Mouse (Mus musculus): Measurements from ENCODE around the gene Gm17949. TPM values are rescaled to one million over a fixed set of nuclear protein-coding genes. Genes with fewer than 3 reads are reported as not detected.

Gene Gm17949
- polyA plus RNA-seq, 1 experiment from 2014 or later = 0.38 TPM

GRCm38 (mm10) chr17:57031661-57032420 is 20.6 kb downstream of the Gm17949 start:
- H3K27ac ChIP-seq = peak overlapping the region; percentile 76
- H3K9ac ChIP-seq (ENCODE audit: low read depth, low read length) = peak overlapping the region; percentile 49; the same call in 1 of the 2 replicates
- H3K36me3 ChIP-seq (ENCODE audit: insufficient read depth, low read length) = peaks cover 14% of the 10 kb centered on the region; the same call in 1 of the 2 replicates
- H3K4me1 ChIP-seq (replicated peaks; ENCODE audit: insufficient read depth, low read length) = peaks cover 13% of the 10 kb centered on the region; the same call in 1 of the 2 replicates
- DNase-seq (ENCODE audit: low spot score) (peak; percentile 100), ATAC-seq (replicated peaks; ENCODE audit: low FRiP score, low read depth) (peak; percentile 98)
- under 1% methylated on average over 38 of the region's 38 CpGs for WGBS
- H3K4me2 ChIP-seq (ENCODE audit: low read length) = peak overlapping the region; percentile 46
- no peaks in the 10 kb centered on the region for H3K27me3 ChIP-seq (ENCODE audit: insufficient read depth, low read length)
- H3K9me3 ChIP-seq (replicated peaks; ENCODE audit: low read length) = no peaks in the 10 kb centered on the region
- H3K4me3 ChIP-seq (replicated peaks; ENCODE audit: low read depth, low read length) = peak overlapping the region; percentile 22
- peak; percentile 16; the same call in 1 of the 2 replicates for TF ChIP-seq CTCF (IDR thresholded peaks at IDR 0.05; ENCODE audit: low read depth)

GRCm38 (mm10) chr17:57032854-57033253 is 21.6 kb downstream of the Gm17949 start:
- Histone ChIP-seq H3K27ac (no peak overlapping the region; the same call in 1 of the 2 replicates), H3K4me1 (replicated peaks; ENCODE audit: insufficient read depth, low read length) (peaks cover 13% of the 10 kb centered on the region; the same call in 1 of the 2 replicates), H3K27me3 (ENCODE audit: insufficient read depth, low read length) (no peaks in the 10 kb centered on the region), H3K4me2 (ENCODE audit: low read length) (no peak overlapping the region), H3K4me3 (replicated peaks; ENCODE audit: low read depth, low read length) (no peak overlapping the region), H3K36me3 (ENCODE audit: insufficient read depth, low read length) (peaks cover 3% of the 10 kb centered on the region; the same call in 1 of the 2 replicates), H3K9me3 (replicated peaks; ENCODE audit: low read length) (no peaks in the 10 kb centered on the region), H3K9ac (ENCODE audit: low read depth, low read length) (no peak overlapping the region)
- ATAC-seq (replicated peaks; ENCODE audit: low FRiP score, low read depth) (no peak), DNase-seq (ENCODE audit: low spot score) (no peak)
- TF ChIP-seq CTCF (IDR thresholded peaks at IDR 0.05; ENCODE audit: low read depth) = no peak
- WGBS = 84% methylated on average over 4 of the region's 4 CpGs

DNA sequence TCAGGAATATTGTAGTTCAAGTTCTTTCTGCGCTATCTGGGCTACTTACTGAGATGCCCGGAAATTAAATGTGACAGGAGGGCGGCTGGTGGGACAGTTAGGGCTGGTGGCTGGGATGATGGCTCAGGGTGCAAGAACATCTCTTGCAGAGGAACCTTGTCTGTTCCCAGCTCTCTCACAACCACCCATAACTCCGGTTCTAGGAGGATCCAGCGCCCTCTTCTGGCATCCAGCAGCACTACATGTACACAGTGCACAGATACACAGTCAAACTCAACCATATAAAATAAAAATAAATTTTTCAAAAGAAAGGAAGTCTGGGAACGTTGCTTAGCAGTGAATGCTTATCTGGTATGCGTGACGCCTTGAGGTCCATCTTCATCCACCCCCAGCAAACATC is 27.7 kb downstream of the Gm17949 start:
- no peak overlapping the region for H3K4me2 ChIP-seq (ENCODE audit: low read length)

GRCm38 (mm10) chr17:57041554-57041953 is 30.3 kb downstream of the Gm17949 start, which contains the start of gene Slc25a41:
TSS of gene Slc25a41 (minus strand) at chr17:57041654.
- no peaks in the 10 kb centered on the region for H3K36me3 ChIP-seq (ENCODE audit: insufficient read depth, low read length)
- no peak for DNase-seq (ENCODE audit: low spot score)
- no peaks in the 10 kb centered on the region for H3K9me3 ChIP-seq (replicated peaks; ENCODE audit: low read length)
- no peak within 1 kb of the TSS for H3K9ac ChIP-seq (ENCODE audit: low read depth, low read length)
- WGBS = 82% methylated on average over 8 of the region's 8 CpGs
- H3K4me2 ChIP-seq (ENCODE audit: low read length) = no peak within 1 kb of the TSS
- no peak within 1 kb of the TSS for H3K27ac ChIP-seq
- no peaks in the 10 kb centered on the region for H3K27me3 ChIP-seq (ENCODE audit: insufficient read depth, low read length)
- no peaks in the 10 kb centered on the region for H3K4me1 ChIP-seq (replicated peaks; ENCODE audit: insufficient read depth, low read length)
- no peak for ATAC-seq (replicated peaks; ENCODE audit: low FRiP score, low read depth)
- TF ChIP-seq CTCF (IDR thresholded peaks at IDR 0.05; ENCODE audit: low read depth) = no peak
- H3K4me3 ChIP-seq (replicated peaks; ENCODE audit: low read depth, low read length) = no peak within 1 kb of the TSS

More for the DNA sequence above, 27.7 kb downstream of the Gm17949 start:
- Histone ChIP-seq H3K27ac (no peak overlapping the region), H3K9ac (ENCODE audit: low read depth, low read length) (no peak overlapping the region), H3K27me3 (ENCODE audit: insufficient read depth, low read length) (no peaks in the 10 kb centered on the region), H3K36me3 (ENCODE audit: insufficient read depth, low read length) (no peaks in the 10 kb centered on the region), H3K4me1 (replicated peaks; ENCODE audit: insufficient read depth, low read length) (no peaks in the 10 kb centered on the region), H3K9me3 (replicated peaks; ENCODE audit: low read length) (no peaks in the 10 kb centered on the region), H3K4me3 (replicated peaks; ENCODE audit: low read depth, low read length) (no peak overlapping the region)
- ATAC-seq (replicated peaks; ENCODE audit: low FRiP score, low read depth) = no peak
- no peak for DNase-seq (ENCODE audit: low spot score)
- peak; percentile 43; the same call in 1 of the 2 replicates for TF ChIP-seq CTCF (IDR thresholded peaks at IDR 0.05; ENCODE audit: low read depth)
- 51% methylated on average over 8 of the region's 8 CpGs for WGBS

- TF ChIP-seq CTCF (IDR thresholded peaks at IDR 0.05; ENCODE audit: low read depth) = no peak
- Histone ChIP-seq H3K4me1 (replicated peaks; ENCODE audit: insufficient read depth, low read length) (no peaks in the 10 kb centered on the region), H3K9ac (ENCODE audit: low read depth, low read length) (no peak overlapping the region), H3K4me2 (ENCODE audit: low read length) (no peak overlapping the region), H3K4me3 (replicated peaks; ENCODE audit: low read depth, low read length) (no peak overlapping the region), H3K27ac (no peak overlapping the region), H3K27me3 (ENCODE audit: insufficient read depth, low read length) (no peaks in the 10 kb centered on the region), H3K9me3 (replicated peaks; ENCODE audit: low read length) (no peaks in the 10 kb centered on the region), H3K36me3 (ENCODE audit: insufficient read depth, low read length) (peaks cover 5% of the 10 kb centered on the region)
- peak; percentile 25 for ATAC-seq (replicated peaks; ENCODE audit: low FRiP score, low read depth)
- DNase-seq (ENCODE audit: low spot score) = no peak
- WGBS = 51% methylated on average over 5 of the region's 5 CpGs
Observed at GRCm38 (mm10) chr17:57047406-57047805, 36.1 kb downstream of the Gm17949 start.

GRCm38 (mm10) chr17:57048816-57049215 is 37.5 kb downstream of the Gm17949 start:
- no peak for TF ChIP-seq CTCF (IDR thresholded peaks at IDR 0.05; ENCODE audit: low read depth)
- ATAC-seq (replicated peaks; ENCODE audit: low FRiP score, low read depth) = no peak
- Histone ChIP-seq H3K27me3 (ENCODE audit: insufficient read depth, low read length) (no peaks in the 10 kb centered on the region), H3K27ac (no peak overlapping the region), H3K4me2 (ENCODE audit: low read length) (no peak overlapping the region), H3K9ac (ENCODE audit: low read depth, low read length) (no peak overlapping the region), H3K9me3 (replicated peaks; ENCODE audit: low read length) (no peaks in the 10 kb centered on the region), H3K36me3 (ENCODE audit: insufficient read depth, low read length) (peaks cover 11% of the 10 kb centered on the region), H3K4me1 (replicated peaks; ENCODE audit: insufficient read depth, low read length) (no peaks in the 10 kb centered on the region), H3K4me3 (replicated peaks; ENCODE audit: low read depth, low read length) (no peak overlapping the region)
- DNase-seq (ENCODE audit: low spot score) = no peak
- 90% methylated on average over 3 of the region's 3 CpGs for WGBS
